Mouse (Mus musculus) stomach, embryonic 15.5 days (tissue): Measurements from ENCODE around the gene Fnip2. TPM values are rescaled to one million over a fixed set of nuclear protein-coding genes. Genes with fewer than 3 reads are reported as not detected.

Source experiments
- ATAC-seq: fragments of 200-750 bp; cut with Nextera tagmentation; 2 replicates; pipeline ENCODE4 v1.8.0; 2017; ENCODE audit warnings: low read depth, moderate number of reproducible peaks, moderate TSS enrichment; ENCODE audit not compliant: insufficient read depth, low FRiP score
- H3K27ac ChIP-seq: fragments of 300-500 bp; sonication (generic); 2 replicates; pipeline ENCODE4 v1.5.1; 2015; ENCODE audit warnings: mild to moderate bottlenecking, inconsistent platforms
- H3K27me3 ChIP-seq: fragments of 300-500 bp; sonication (generic); replicated peaks from 2 replicates; pipeline ENCODE4 v1.6.1; 2015; ENCODE audit warnings: inconsistent platforms
- H3K36me3 ChIP-seq: fragments of 300-500 bp; sonication (generic); 2 replicates; pipeline ENCODE4 v1.6.1; 2015; ENCODE audit warnings: inconsistent platforms
- H3K4me1 ChIP-seq: fragments of 300-500 bp; sonication (generic); 2 replicates; pipeline ENCODE4 v1.6.1; 2015; ENCODE audit warnings: inconsistent platforms
- H3K4me2 ChIP-seq: fragments of 300-500 bp; sonication (generic); 2 replicates; pipeline ENCODE4 v1.6.1; 2015; ENCODE audit warnings: mild to moderate bottlenecking, inconsistent platforms
- H3K4me3 ChIP-seq: fragments of 300-500 bp; sonication (generic); replicated peaks from 2 replicates; pipeline ENCODE4 v1.5.1; 2015; ENCODE audit warnings: inconsistent platforms
- H3K9ac ChIP-seq: fragments of 300-500 bp; sonication (generic); 2 replicates; pipeline ENCODE4 v1.6.1; 2015; ENCODE audit warnings: inconsistent platforms
- H3K9me3 ChIP-seq: fragments of 300-500 bp; sonication (generic); 2 replicates; pipeline ENCODE4 v1.6.1; 2016; ENCODE audit warnings: inconsistent platforms
- WGBS: fragments of 180-500 bp; shearing (Covaris S2); methylation state at CpG from one replicate; pipeline ENCODE4 v1.1.7; 2015; 5-methylcytosine and 5-hydroxymethylcytosine counted together
- polyA plus RNA-seq: library from polyadenylated mRNA; unstranded; fragments of >200 nt; fragmentation: Nextera tagmentation; extraction: Ambion mirVana; gene quantifications from 2 replicates; pipeline ENCODE4 v1.2.1, GENCODE M21; 2015

Fnip2 gene
- polyA plus RNA-seq, 1 experiment from 2014 or later: 5.4 TPM

- no peak overlapping the region for H3K4me3 ChIP-seq
- H3K27me3 ChIP-seq: no peaks in the 10 kb centered on the region
- 83% methylated on average over 10 of the region's 10 CpGs for WGBS
- H3K36me3 ChIP-seq: no peaks in the 10 kb centered on the region
- peaks cover 5% of the 10 kb centered on the region; the same call in 1 of the 2 replicates for H3K4me1 ChIP-seq
- ATAC-seq: no peak
- H3K27ac ChIP-seq: no peak overlapping the region
- H3K9me3 ChIP-seq: no peaks in the 10 kb centered on the region
- H3K4me2 ChIP-seq: no peak overlapping the region
- H3K9ac ChIP-seq: no peak overlapping the region
These were observed 5.5 kb downstream of the Fnip2 start for GRCm38 (mm10) chr3:79561784-79562715.

- Histone ChIP-seq H3K4me2 (no peak overlapping the region), H3K27ac (no peak overlapping the region), H3K4me3 (no peak overlapping the region), H3K4me1 (peaks cover 3% of the 10 kb centered on the region; the same call in 1 of the 2 replicates), H3K9me3 (no peaks in the 10 kb centered on the region), H3K27me3 (no peaks in the 10 kb centered on the region), H3K9ac (no peak overlapping the region), H3K36me3 (no peaks in the 10 kb centered on the region)
- ATAC-seq: no peak
- WGBS: 89% methylated on average over 6 of the region's 6 CpGs
These were observed 7.0 kb downstream of the Fnip2 start for GRCm38 (mm10) chr3:79560555-79560954.

- H3K36me3 ChIP-seq: no peaks in the 10 kb centered on the region
- H3K27ac ChIP-seq: peak overlapping the region; percentile 67; the same call in 1 of the 2 replicates
- 74% methylated on average over 5 of the region's 5 CpGs for WGBS
- no peak overlapping the region for H3K9ac ChIP-seq
- no peak for ATAC-seq
- H3K4me3 ChIP-seq: no peak overlapping the region
- no peaks in the 10 kb centered on the region for H3K27me3 ChIP-seq
- no peaks in the 10 kb centered on the region for H3K9me3 ChIP-seq
- H3K4me2 ChIP-seq: no peak overlapping the region
- H3K4me1 ChIP-seq: peaks cover 3% of the 10 kb centered on the region; the same call in 1 of the 2 replicates
These were observed 7.9 kb downstream of the Fnip2 start for GRCm38 (mm10) chr3:79559773-79560045.

- Histone ChIP-seq H3K4me1 (peaks cover 3% of the 10 kb centered on the region; the same call in 1 of the 2 replicates), H3K9me3 (no peaks in the 10 kb centered on the region), H3K4me3 (no peak overlapping the region), H3K27me3 (no peaks in the 10 kb centered on the region), H3K27ac (peak overlapping the region; percentile 67), H3K36me3 (no peaks in the 10 kb centered on the region), H3K9ac (no peak overlapping the region), H3K4me2 (no peak overlapping the region)
- ATAC-seq: peak; percentile 62
- WGBS: 67% methylated on average over 9 of the region's 9 CpGs
These were observed 8.4 kb downstream of the Fnip2 start for GRCm38 (mm10) chr3:79559021-79559772.

GRCm38 (mm10) chr3:79555061-79555460, 12.5 kb downstream of the Fnip2 start:
- 77% methylated on average over 6 of the region's 6 CpGs for WGBS
- Histone ChIP-seq H3K4me1 (peaks cover 3% of the 10 kb centered on the region; the same call in 1 of the 2 replicates), H3K9me3 (no peaks in the 10 kb centered on the region), H3K4me2 (no peak overlapping the region), H3K4me3 (no peak overlapping the region), H3K27me3 (no peaks in the 10 kb centered on the region), H3K27ac (no peak overlapping the region), H3K9ac (no peak overlapping the region), H3K36me3 (no peaks in the 10 kb centered on the region)
- ATAC-seq: peak; percentile 46; the same call in 1 of the 2 replicates

GRCm38 (mm10) chr3:79553779-79554178, 13.8 kb downstream of the Fnip2 start:
- no peak for ATAC-seq
- H3K4me2 ChIP-seq: no peak overlapping the region
- H3K9ac ChIP-seq: no peak overlapping the region
- H3K4me1 ChIP-seq: no peaks in the 10 kb centered on the region
- H3K27me3 ChIP-seq: no peaks in the 10 kb centered on the region
- H3K9me3 ChIP-seq: no peaks in the 10 kb centered on the region
- H3K27ac ChIP-seq: no peak overlapping the region
- no peak overlapping the region for H3K4me3 ChIP-seq
- WGBS: 92% methylated on average over 3 of the region's 3 CpGs
- no peaks in the 10 kb centered on the region for H3K36me3 ChIP-seq

- Histone ChIP-seq H3K4me1 (no peaks in the 10 kb centered on the region), H3K9me3 (no peaks in the 10 kb centered on the region), H3K4me3 (no peak overlapping the region), H3K4me2 (no peak overlapping the region), H3K27me3 (no peaks in the 10 kb centered on the region), H3K9ac (no peak overlapping the region), H3K36me3 (no peaks in the 10 kb centered on the region), H3K27ac (no peak overlapping the region; the same call in 1 of the 2 replicates)
- 79% methylated on average over 10 of the region's 10 CpGs for WGBS
- ATAC-seq: no peak
These were observed 15.6 kb downstream of the Fnip2 start for GRCm38 (mm10) chr3:79551826-79552552.

GRCm38 (mm10) chr3:79549751-79550393, 17.7 kb downstream of the Fnip2 start:
- no peak for ATAC-seq

GRCm38 (mm10) chr3:79548681-79549437, 18.7 kb downstream of the Fnip2 start:
- H3K36me3 ChIP-seq: no peaks in the 10 kb centered on the region
- H3K9ac ChIP-seq: no peak overlapping the region
- no peaks in the 10 kb centered on the region for H3K4me1 ChIP-seq
- no peaks in the 10 kb centered on the region for H3K9me3 ChIP-seq
- no peaks in the 10 kb centered on the region for H3K27me3 ChIP-seq
- no peak overlapping the region for H3K4me3 ChIP-seq
- H3K4me2 ChIP-seq: no peak overlapping the region
- no peak overlapping the region for H3K27ac ChIP-seq
- peak; percentile 56; the same call in 1 of the 2 replicates for ATAC-seq
- 77% methylated on average over 17 of the region's 17 CpGs for WGBS

More at GRCm38 (mm10) chr3:79549751-79550393, 17.7 kb downstream of the Fnip2 start:
- no peak overlapping the region for H3K4me3 ChIP-seq
- no peak overlapping the region for H3K4me2 ChIP-seq
- H3K9ac ChIP-seq: no peak overlapping the region
- no peaks in the 10 kb centered on the region for H3K27me3 ChIP-seq
- H3K36me3 ChIP-seq: no peaks in the 10 kb centered on the region
- H3K27ac ChIP-seq: no peak overlapping the region
- WGBS: 88% methylated on average over 8 of the region's 8 CpGs
- no peaks in the 10 kb centered on the region for H3K4me1 ChIP-seq
- no peaks in the 10 kb centered on the region for H3K9me3 ChIP-seq

- H3K4me1 ChIP-seq: no peaks in the 10 kb centered on the region
- H3K9ac ChIP-seq: no peak overlapping the region
- no peak overlapping the region for H3K4me2 ChIP-seq
- no peak overlapping the region for H3K4me3 ChIP-seq
- H3K36me3 ChIP-seq: no peaks in the 10 kb centered on the region
- H3K27me3 ChIP-seq: no peaks in the 10 kb centered on the region
- ATAC-seq: peak; percentile 87
- no peaks in the 10 kb centered on the region for H3K9me3 ChIP-seq
- H3K27ac ChIP-seq: no peak overlapping the region
- 23% methylated on average over 6 of the region's 6 CpGs for WGBS
These were observed 25.0 kb downstream of the Fnip2 start for GRCm38 (mm10) chr3:79542585-79542984.

GRCm38 (mm10) chr3:79539656-79540055, 27.9 kb downstream of the Fnip2 start:
- H3K36me3 ChIP-seq: no peaks in the 10 kb centered on the region

More at GRCm38 (mm10) chr3:79539656-79540055, 27.9 kb downstream of the Fnip2 start:
- no peak overlapping the region for H3K27ac ChIP-seq
- no peak for ATAC-seq
- no peak overlapping the region for H3K9ac ChIP-seq
- no peaks in the 10 kb centered on the region for H3K4me1 ChIP-seq
- no peaks in the 10 kb centered on the region for H3K27me3 ChIP-seq
- H3K9me3 ChIP-seq: no peaks in the 10 kb centered on the region
- H3K4me2 ChIP-seq: no peak overlapping the region
- no peak overlapping the region for H3K4me3 ChIP-seq
